Mouse (Mus musculus): Measurements from ENCODE around the gene Cyp4f39. TPM values are rescaled to one million over a fixed set of nuclear protein-coding genes. Genes with fewer than 3 reads are reported as not detected.

Cyp4f39 gene
- not detected in 4 replicates for total RNA-seq (2023; ENCODE audit: inconsistent age)

DNA sequence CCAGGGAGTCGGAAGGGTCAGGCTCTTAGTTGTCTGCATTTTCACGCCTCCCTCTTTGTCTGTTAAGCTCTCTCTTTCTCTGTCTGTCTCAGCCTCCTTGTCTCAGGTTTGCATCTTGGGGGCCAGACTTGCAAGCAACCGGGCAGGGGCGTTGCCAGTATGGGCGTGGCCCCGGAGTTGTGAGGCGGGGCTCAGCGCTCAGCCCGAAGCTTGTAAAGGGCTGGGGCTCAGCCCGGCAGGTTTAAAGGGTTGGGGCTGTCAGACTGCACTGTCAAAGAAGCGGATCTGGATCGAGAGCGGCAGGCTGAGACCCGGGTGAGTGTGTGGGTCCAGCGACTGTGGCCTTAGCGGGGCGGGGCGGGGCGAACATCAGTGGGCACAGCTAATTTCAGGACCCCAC, at the start of gene Cyp4f39:
Gene Cyp4f39 (plus strand): TSS at position 242 of the 400 bp plus-strand sequence.

DNA sequence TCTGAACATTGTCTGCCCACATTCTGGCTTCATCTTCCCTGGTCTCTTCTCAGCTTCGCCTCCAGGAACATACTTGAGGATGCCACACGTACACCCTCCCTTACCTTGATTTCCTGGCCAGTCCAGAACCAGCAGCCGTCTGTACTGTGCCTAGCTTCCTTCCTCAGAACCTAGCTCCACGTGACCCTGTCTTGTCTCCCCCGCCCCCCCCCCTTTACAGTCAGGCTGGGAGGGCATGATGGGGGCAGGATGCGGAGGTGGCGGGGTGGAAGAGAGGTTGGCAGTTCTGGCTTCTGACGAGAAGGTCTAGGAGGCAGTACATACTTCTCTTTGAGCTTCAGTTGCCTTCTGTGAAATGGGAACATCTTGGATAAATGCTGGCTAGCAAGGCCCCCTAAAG, 49.1 kb upstream of the Cyp4f39 start, which contains the start of gene Rasal3:
Gene Rasal3 (minus strand): TSS at position 167 of the 400 bp plus-strand sequence.

DNA sequence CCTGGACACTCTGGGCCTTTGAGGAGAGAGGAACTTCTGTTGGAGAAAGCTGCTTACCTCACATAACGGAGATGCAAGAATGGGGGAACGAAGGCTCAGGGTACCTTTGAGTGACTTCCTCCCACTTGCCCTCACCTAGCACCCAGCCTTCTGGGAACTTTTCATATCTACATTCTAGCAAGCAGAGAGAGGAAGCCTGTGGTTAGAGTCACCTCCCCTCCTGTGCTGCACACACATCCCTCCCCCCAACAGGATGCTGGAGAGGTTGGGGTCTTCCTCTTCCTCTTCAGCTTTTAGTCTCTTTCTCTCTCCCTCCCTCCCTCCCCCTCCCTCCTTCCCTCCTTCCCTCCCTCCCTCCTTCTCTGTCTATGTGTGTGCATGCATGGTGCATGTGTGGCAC, 28.5 kb upstream of the Cyp4f39 start, which contains the start of gene Pglyrp2:
Gene Pglyrp2 (minus strand): TSS at position 134 of the 400 bp plus-strand sequence.

DNA sequence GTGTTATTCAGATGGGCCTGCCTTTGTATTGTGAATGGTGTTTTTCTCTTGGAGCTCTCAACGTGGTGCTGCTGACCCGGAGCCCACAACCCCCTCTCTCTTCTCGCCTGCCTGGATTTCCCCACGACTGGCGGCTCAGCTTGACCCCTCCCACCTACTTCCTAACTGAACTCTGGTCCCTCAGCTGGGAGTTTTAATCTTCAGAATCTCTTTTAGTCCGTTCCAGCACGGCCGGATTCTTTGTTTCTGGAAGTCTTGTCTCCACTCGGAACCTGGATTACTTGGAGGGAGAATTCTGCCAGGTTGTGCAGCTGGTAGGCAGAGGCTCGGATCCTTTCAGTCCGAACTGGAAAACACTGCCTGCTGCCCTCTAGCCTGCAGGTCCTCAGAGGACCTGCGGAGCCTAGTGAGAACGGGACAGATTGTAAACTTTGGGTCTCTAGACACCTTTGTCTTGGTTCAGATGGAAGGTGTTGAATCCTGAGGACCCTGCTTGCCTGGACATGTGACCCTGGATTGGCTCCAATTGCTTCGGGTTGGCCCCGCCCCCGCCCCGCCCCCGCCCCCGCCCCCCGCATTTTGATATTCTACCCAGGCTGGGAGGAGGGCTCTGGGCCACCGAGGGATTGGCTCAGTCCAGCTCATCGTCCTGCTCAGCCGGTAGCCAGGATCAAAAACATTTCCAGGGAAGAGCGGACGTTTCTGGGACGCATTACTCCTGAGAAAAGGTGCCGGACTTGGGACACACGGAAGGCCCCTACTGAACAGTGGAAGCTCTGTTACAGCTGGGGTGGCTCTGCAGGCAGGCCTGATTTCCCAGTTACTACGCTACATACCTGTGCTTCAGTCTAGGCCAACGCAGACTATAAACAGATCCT, 53.6 kb downstream of the Cyp4f39 start, which contains the start of gene Cyp4f17:
Gene Cyp4f17 (plus strand): TSS at position 200 of the 878 bp plus-strand sequence.

DNA sequence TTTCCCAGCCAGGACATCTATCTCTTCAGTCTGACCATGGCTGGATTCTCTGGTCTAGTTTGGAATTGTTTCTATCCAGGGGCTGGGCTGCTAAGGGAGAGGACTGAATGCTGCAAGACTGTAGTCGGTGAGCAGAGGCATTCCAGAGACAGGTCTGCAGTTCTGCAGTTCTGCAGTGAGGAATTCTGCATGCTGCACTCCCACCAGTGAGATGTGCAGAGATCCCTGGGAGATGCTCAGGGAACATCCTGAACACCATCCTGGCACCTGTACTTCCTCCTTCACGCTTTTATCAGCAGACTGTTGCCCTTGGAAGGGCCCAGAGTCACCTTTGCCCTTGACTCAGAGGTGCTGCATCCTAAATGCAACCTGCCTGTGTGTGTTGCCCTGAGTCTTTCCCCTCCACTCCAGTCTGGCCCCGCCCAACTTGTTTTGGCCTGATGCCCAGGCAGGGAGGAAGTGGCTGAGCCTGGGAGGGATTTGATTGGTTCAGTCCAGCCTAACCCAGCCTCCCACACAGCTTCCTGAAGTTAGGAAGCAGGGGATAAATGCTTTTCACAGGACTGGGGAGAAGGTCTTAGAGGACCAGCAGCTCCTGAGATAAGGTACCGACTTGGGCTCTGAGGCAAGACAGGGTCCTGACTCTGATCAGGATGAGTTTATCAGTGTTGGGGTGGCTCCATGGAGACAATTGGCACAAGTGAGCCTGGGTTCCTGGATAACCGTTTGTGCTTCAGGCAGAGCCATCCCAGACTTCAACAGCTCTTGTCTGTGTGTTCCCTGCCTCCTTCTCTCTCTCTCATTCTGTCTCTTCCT, 83.7 kb downstream of the Cyp4f39 start, which contains the start of gene Cyp4f16:
Gene Cyp4f16 (plus strand): TSS at position 508 of the 816 bp plus-strand sequence.

Other genes starting within 250 kb of the Cyp4f39 start
- 255 to 330 TPM (median 306 TPM) in 4 replicates for gene Brd4, start 168.0 kb upstream of the Cyp4f39 start, total RNA-seq (2023; ENCODE audit: inconsistent age)
- 305 to 324 TPM (median 308 TPM) in 4 replicates for gene Akap8, start 131.5 kb upstream of the Cyp4f39 start, total RNA-seq (2023; ENCODE audit: inconsistent age)
- 196 to 211 TPM (median 202 TPM) in 4 replicates for gene Akap8l, start 102.1 kb upstream of the Cyp4f39 start, total RNA-seq (2023; ENCODE audit: inconsistent age)
- gene Wiz, start 63.3 kb upstream of the Cyp4f39 start, total RNA-seq (2023; ENCODE audit: inconsistent age) = 35.8 to 39.5 TPM (median 37.3 TPM) in 4 replicates
- gene Rasal3, start 49.1 kb upstream of the Cyp4f39 start, total RNA-seq (2023; ENCODE audit: inconsistent age) = 296 to 301 TPM (median 299 TPM) in 4 replicates
- 29.4 to 36.5 TPM (median 34.1 TPM) in 4 replicates for gene Pglyrp2, start 28.6 kb upstream of the Cyp4f39 start, total RNA-seq (2023; ENCODE audit: inconsistent age)
- 0.51 to 1.3 TPM (median 0.86 TPM) in 4 replicates for gene Cyp4f17, start 53.3 kb downstream of the Cyp4f39 start, total RNA-seq (2023; ENCODE audit: inconsistent age)
- gene Cyp4f16, start 83.8 kb downstream of the Cyp4f39 start, total RNA-seq (2023; ENCODE audit: inconsistent age) = 2.4 to 3.1 TPM (median 2.5 TPM) in 4 replicates
- gene Cyp4f37, start 168.6 kb downstream of the Cyp4f39 start, total RNA-seq (2023; ENCODE audit: inconsistent age) = not detected in 4 replicates
- not detected in 4 replicates for gene Cyp4f40, start 206.2 kb downstream of the Cyp4f39 start, total RNA-seq (2023; ENCODE audit: inconsistent age)
- not detected in 4 replicates for gene Cyp4f15, start 232.9 kb downstream of the Cyp4f39 start, total RNA-seq (2023; ENCODE audit: inconsistent age)

All from B cell, adult (primary cell).